Mouse (Mus musculus): Measurements from ENCODE around the gene Bet1l. TPM values are rescaled to one million over a fixed set of nuclear protein-coding genes. Genes with fewer than 3 reads are reported as not detected.

Bet1l gene
- polyA plus RNA-seq, 1 experiment from 2014 or later = 8.0 TPM

DNA sequence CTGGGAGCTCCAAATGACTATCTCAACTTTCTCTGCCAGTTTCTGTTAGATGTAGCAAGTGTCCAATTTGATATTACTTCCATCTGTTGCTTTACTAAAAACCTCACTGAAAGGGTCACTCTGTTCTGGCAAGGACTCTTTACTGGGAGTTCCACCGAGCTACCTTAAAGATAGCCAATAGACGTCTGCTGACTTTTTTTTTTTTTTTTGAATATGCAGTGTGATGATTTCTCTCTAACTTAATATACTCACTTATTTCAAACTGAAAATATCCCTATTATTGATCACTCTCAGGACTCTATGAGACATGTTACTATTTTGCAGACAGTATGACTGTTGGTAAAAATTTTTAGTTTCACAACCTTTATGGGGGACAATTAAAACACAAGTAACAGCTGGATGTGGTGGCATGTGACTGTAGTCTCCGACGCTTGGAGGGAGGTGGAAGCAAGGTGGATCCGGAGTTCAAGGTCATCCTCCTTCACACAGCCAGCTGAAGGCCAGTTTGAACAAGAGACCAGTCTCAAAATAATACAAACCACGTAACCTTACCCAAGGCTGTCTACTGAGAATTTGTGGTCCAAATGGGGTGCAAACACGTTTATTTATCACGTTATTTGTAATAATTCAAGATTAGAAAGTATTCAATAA is 23.6 kb upstream of the Bet1l start:
- Histone ChIP-seq H3K36me3 (ENCODE audit: inconsistent target) (peaks cover 12% of the 10 kb centered on the region; the same call in 1 of the 2 replicates), H3K27ac (peak overlapping the region; percentile 59), H3K4me3 (ENCODE audit: inconsistent target) (peak overlapping the region; percentile 100), H3K79me2 (ENCODE audit: inconsistent target) (peaks cover 78% of the 10 kb centered on the region)
- 3% methylated on average over 8 of the region's 8 CpGs for WGBS (ENCODE audit: missing documents)

DNA sequence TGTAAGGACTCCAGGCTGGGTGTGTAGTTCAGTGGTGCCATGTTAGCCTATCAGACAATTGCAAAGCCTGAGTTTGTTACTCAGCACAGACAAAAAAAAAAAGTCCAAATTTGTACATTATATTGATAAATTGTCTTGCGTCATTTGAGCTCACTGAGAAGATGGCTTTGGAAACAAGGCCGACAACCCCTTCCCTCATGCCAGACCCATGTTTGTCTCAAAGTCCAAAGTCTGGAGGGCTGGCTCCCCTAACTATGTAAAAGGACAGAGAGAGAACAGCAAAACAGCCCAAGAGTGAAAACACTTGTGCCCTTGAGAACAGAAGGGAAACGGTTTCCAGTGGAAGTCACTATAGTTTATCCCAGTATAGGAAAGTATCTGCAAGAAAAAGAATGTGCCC is 23.0 kb upstream of the Bet1l start:
- Histone ChIP-seq H3K36me3 (ENCODE audit: inconsistent target) (peaks cover 11% of the 10 kb centered on the region; the same call in 1 of the 2 replicates), H3K4me3 (ENCODE audit: inconsistent target) (peak overlapping the region; percentile 100), H3K79me2 (ENCODE audit: inconsistent target) (peaks cover 73% of the 10 kb centered on the region), H3K27ac (peak overlapping the region; percentile 59)
- 29% methylated on average over 3 of the region's 3 CpGs for WGBS (ENCODE audit: missing documents)

DNA sequence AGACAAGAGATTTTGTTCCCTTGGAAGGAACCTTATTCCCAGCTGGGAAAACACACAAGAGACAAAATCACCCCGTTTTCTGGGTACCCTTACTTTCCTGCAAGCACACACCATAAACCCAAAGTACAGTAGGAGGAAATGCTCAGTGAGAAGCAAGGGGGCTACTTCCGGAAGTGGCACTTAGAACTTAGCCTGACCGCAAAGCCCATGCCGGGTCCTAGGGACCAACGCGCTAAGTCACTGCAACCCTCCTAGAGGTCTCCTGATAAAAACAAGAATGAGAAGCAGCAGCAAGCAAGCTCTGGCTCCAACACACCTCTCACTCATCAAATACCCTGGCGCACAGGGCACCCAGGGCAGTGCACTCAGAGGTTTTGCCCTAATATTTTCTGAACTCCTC is 22.0 kb upstream of the Bet1l start:
- peak overlapping the region; percentile 33 for H3K27ac ChIP-seq
- H3K79me2 ChIP-seq (ENCODE audit: inconsistent target) = peaks cover 62% of the 10 kb centered on the region
- 3% methylated on average over 7 of the region's 7 CpGs for WGBS (ENCODE audit: missing documents)
- peaks cover 6% of the 10 kb centered on the region; the same call in 1 of the 2 replicates for H3K36me3 ChIP-seq (ENCODE audit: inconsistent target)
- no peak overlapping the region for H3K4me3 ChIP-seq (ENCODE audit: inconsistent target)

DNA sequence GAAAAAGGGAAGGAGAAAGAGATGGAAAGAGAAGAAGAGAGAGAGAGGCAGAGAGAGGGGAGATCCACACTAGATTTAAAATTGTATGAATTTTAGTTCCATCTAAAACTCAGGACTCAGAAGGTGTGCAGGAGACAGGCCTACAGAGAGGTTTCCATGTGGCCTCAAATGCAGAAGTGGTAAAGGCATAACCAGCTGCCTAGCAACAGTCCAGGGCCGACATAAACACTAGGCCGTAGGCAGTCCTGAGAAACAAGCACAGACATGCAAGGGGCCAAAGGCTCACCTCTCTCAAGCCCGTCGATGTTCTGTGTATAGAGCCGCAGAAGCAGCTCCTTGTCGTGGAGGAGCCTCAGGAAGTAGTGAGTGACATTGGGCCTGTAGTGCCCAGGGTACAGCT is 20.0 kb upstream of the Bet1l start:
- Histone ChIP-seq H3K27ac (peak overlapping the region; percentile 46), H3K79me2 (ENCODE audit: inconsistent target) (peaks cover 42% of the 10 kb centered on the region), H3K36me3 (ENCODE audit: inconsistent target) (no peaks in the 10 kb centered on the region; the same call in 1 of the 2 replicates), H3K4me3 (ENCODE audit: inconsistent target) (no peak overlapping the region)
- WGBS (ENCODE audit: missing documents) = 8% methylated on average over 6 of the region's 6 CpGs

DNA sequence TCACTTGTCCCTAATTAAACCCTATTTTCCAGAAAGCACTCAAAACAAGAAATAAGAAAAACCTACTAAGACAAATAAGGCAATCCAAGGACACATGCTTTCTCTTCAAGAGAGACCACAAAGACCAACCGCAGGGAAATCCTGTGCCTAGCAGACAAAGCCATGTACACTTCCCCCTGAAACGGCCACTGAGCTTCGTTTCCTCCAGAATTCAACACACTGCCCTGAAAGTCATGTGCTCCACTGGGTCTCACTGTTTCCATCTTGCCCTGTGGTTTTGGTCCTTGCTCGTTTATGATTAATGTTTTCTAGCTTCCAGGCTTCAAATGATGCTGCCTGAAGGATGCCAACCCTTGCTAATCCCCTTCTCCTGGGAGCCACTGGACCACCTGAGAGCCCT is 16.8 kb upstream of the Bet1l start:
- Histone ChIP-seq H3K36me3 (ENCODE audit: inconsistent target) (peaks cover 2% of the 10 kb centered on the region; the same call in 1 of the 2 replicates), H3K27ac (peak overlapping the region; percentile 67)
- WGBS (ENCODE audit: missing documents) = 0% methylated on average over 4 of the region's 4 CpGs

DNA sequence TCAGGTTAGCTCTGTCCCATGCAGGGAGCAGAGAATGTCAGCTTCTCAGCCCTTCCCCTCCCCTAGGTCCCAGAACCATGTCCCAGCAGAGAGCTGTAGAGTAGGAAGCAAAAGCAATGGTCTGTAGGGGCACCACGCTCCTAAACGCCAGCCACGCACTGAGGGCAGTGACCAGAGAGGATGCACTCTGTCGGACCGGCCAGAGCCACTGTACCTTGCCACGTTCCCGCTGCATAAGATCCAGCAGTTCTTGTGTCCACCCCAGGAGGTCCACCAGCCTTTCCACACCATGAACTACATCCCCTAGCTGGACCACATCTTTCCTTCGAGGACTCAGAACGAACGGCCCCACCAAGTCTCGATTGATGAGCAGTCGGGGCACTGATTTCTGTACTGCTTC is 7.4 kb upstream of the Bet1l start:
- peaks cover 11% of the 10 kb centered on the region for H3K79me2 ChIP-seq (ENCODE audit: inconsistent target)
- 95% methylated on average over 12 of the region's 12 CpGs for WGBS (ENCODE audit: missing documents)
- H3K27ac ChIP-seq = no peak overlapping the region
- H3K36me3 ChIP-seq (ENCODE audit: inconsistent target) = peaks cover 54% of the 10 kb centered on the region
- H3K4me3 ChIP-seq (ENCODE audit: inconsistent target) = no peak overlapping the region

More for the DNA sequence above, 16.8 kb upstream of the Bet1l start:
- no peak overlapping the region for H3K4me3 ChIP-seq (ENCODE audit: inconsistent target)
- peaks cover 16% of the 10 kb centered on the region for H3K79me2 ChIP-seq (ENCODE audit: inconsistent target)

DNA sequence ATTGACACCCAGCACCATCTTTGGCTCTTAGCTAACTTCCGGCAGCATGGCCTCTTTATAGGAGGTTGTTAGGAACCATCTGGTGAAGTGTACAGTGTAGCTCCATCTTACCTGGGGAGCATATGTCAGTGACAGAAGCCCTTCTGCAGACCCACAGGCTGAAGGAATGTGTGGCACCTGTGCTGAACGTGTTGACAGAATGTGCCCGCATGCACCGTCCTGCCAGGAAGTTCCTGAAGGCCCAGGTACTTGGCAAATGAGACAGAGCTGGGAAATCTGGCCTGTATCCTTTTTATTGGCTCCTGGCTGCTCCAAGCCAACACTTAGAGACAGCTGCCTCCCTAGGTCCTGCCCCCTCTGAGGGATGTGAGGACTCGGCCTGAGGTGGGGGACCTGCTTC is 3.4 kb upstream of the Bet1l start:
- H3K27ac ChIP-seq = no peak overlapping the region
- WGBS (ENCODE audit: missing documents) = 91% methylated on average over 5 of the region's 5 CpGs
- H3K79me2 ChIP-seq (ENCODE audit: inconsistent target) = peaks cover 41% of the 10 kb centered on the region
- peaks cover 58% of the 10 kb centered on the region for H3K36me3 ChIP-seq (ENCODE audit: inconsistent target)
- no peak overlapping the region for H3K4me3 ChIP-seq (ENCODE audit: inconsistent target)

DNA sequence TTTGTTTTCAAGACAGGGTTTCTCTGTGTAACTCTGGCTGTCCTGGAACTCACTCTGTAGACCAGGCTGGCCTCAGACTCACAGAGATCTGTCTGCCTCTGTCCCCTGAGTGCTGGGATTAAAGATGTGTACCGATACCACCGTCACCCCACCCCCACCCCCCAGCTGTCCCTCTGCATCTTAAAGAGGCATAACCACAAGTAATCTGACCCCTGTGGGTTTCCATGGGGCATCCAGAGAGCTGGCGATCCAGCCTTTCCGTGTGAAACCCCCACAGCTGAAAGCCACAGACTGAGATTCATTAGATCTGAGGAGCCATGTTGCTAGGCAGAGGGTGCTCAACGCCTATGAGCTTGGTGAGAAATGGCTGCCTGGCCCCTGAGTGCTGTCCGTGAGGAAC is 2.6 kb upstream of the Bet1l start:
- Histone ChIP-seq H3K79me2 (ENCODE audit: inconsistent target) (peaks cover 48% of the 10 kb centered on the region), H3K4me3 (ENCODE audit: inconsistent target) (no peak overlapping the region), H3K27ac (no peak overlapping the region), H3K36me3 (ENCODE audit: inconsistent target) (peaks cover 58% of the 10 kb centered on the region)
- WGBS (ENCODE audit: missing documents) = 74% methylated on average over 6 of the region's 6 CpGs

DNA sequence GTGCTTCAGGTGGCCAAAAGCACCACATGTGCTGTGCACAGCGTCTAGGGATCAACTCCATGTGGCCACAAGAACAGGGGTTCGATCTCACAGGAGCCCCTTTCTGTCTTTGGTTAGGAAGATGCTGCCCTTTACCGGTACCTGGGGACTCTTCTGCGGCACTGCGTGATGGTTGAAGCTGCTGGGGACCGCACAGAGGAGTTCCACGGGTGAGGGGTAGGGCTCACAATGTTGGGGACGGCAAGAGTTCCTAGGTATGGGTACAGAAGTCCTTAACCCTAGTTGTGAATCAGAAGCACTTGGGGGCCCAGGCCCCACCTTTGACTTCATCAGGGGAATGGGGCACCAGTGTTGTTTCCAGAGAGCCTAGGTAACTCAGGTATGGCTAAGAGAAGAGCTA is 1.4 kb upstream of the Bet1l start:
- peak overlapping the region; percentile 90; the same call in 1 of the 2 replicates for H3K4me3 ChIP-seq (ENCODE audit: inconsistent target)
- H3K79me2 ChIP-seq (ENCODE audit: inconsistent target) = peaks cover 61% of the 10 kb centered on the region
- peaks cover 52% of the 10 kb centered on the region for H3K36me3 ChIP-seq (ENCODE audit: inconsistent target)
- WGBS (ENCODE audit: missing documents) = 82% methylated on average over 8 of the region's 8 CpGs
- H3K27ac ChIP-seq = no peak overlapping the region

DNA sequence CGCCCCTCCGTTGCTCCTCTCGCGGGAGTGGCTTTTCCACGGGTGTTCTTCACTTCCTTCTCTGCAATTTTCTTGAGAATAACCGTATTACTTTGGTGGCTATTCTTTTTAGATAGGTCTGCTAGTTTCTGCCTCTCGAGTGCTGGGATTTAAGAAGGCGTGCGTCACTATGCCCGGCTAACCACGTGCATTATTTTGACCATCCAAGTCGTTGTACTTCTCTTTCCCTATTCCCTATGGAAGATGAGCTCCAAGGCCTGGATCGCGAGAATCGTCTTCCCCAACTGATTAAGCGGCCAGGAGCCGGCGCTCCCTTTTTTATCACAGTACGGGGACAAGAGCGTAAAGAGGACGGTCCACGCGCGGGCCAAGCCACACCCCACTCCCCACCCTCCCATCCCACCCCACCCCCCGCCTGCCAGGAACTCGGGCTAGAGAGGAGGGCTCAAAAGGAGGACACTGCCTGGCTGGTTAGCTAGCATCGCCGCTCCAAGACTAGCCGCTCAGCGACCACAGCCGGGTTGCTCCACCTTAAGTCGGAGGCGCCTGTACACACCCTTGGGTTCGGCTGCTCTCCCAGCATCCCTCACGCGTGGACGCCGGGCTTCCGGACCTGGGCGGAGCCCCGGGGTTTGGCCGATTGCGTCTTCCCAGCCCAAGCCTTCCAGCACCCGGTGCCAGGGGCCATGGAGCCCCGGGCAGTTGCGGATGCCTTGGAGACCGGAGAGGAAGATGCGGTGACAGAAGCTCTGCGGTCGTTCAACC is 410 bp downstream of the Bet1l start, which contains the start of gene Ric8a:
Gene Ric8a (plus strand): TSS at position 173 of the 765 bp plus-strand sequence.
- 1% methylated on average over 49 of the region's 50 CpGs for WGBS (ENCODE audit: missing documents)
- peak within 1 kb of the TSS; percentile 91 for H3K27ac ChIP-seq
- peaks cover 73% of the 10 kb centered on the region for H3K79me2 ChIP-seq (ENCODE audit: inconsistent target)
- H3K4me3 ChIP-seq (ENCODE audit: inconsistent target) = peak within 1 kb of the TSS; percentile 90
- peaks cover 48% of the 10 kb centered on the region for H3K36me3 ChIP-seq (ENCODE audit: inconsistent target)

DNA sequence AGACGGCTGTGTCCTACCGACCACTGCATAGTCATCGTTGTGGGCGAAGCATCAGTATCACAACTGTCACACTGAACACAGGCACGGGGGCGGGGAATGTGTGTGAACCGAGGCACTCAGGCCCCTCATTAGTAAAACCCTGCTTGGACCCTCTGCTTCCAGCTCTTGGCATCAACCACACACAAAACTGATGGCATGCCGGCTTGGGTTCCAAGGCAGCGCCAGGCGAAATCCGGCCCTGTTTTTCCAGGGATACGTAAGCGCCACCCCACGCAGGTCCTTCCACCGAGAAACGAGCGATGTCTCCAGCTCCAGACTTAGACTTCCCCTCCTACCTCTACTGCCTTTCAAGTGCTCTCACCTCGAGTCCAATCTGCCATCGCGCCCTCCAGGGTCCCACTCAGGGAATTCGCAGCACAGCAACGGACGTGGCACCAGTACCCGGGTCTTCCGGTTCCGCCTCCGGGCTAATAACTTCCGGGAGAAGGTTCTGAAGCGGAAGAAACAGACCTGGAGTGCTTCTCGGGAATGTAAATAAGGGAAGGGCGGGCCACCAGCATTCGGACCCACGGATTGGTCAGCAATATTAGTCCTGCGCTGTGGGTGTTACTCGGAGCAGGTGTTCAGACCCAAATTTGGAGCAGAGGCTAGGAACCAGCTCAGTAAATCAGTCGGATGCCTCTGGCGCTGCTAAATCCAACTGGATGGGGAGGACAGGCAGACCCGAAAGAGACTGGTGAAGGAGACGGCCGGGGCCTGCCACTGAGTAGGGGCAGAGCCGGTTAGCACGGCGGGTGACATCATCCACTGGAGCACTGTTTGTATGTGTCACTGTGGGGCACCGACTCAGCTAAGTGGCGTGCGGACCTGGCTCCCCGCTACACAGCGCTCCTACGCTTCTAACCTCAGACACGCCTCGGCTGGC is 1.3 kb downstream of the Bet1l start, which contains the start of gene Gm45785:
Gene Gm45785 (minus strand): TSS at position 472 of the 925 bp plus-strand sequence.
- H3K36me3 ChIP-seq (ENCODE audit: inconsistent target) = peaks cover 40% of the 10 kb centered on the region
- peaks cover 73% of the 10 kb centered on the region for H3K79me2 ChIP-seq (ENCODE audit: inconsistent target)
- peak within 1 kb of the TSS; percentile 90 for H3K4me3 ChIP-seq (ENCODE audit: inconsistent target)
- peak within 1 kb of the TSS; percentile 91 for H3K27ac ChIP-seq
- under 1% methylated on average over 51 of the region's 51 CpGs for WGBS (ENCODE audit: missing documents)

DNA sequence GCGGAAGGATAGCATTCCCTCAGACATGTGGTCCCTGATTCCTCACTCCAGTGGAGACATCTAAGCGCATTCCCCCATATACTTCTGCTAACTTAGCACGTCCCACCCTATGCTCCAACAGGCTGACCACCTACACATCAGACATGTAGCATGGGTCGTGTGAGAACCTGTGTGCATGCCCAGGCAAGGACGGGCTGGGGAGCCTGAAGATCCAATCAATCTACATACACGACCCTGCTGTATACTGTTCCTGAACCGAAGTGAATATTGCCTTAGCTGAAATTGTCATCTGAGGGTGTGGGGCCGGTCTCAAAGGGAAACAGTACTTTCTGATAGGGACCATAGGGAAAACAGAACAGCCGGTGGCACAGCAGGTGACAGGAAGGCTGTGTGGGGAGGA is 2.2 kb downstream of the Bet1l start:
- H3K27ac ChIP-seq = peak overlapping the region; percentile 91
- WGBS (ENCODE audit: missing documents) = 65% methylated on average over 8 of the region's 9 CpGs
- H3K36me3 ChIP-seq (ENCODE audit: inconsistent target) = peaks cover 32% of the 10 kb centered on the region
- H3K4me3 ChIP-seq (ENCODE audit: inconsistent target) = peak overlapping the region; percentile 90
- H3K79me2 ChIP-seq (ENCODE audit: inconsistent target) = peaks cover 66% of the 10 kb centered on the region

DNA sequence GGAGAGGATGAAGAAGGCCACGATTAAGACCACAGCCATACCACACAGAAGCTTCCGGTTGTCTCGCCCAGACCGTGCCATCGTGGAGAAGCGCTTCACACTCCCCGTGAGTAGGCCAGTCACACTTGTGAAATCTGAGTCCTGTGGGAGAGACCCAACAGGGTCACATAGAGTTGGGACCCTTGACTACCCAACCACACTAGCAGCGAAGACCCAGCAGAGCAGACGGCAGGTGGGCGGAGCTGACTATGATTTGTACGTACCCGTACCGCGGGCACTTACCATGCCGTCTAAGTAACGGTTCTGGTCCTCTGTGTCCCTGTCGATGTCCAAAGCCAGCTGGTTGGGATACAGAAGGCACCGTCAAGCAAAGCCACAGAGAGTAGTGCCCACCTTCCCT is 2.9 kb downstream of the Bet1l start:
- Histone ChIP-seq H3K79me2 (ENCODE audit: inconsistent target) (peaks cover 59% of the 10 kb centered on the region), H3K36me3 (ENCODE audit: inconsistent target) (peaks cover 25% of the 10 kb centered on the region), H3K27ac (no peak overlapping the region), H3K4me3 (ENCODE audit: inconsistent target) (no peak overlapping the region)
- WGBS (ENCODE audit: missing documents) = 94% methylated on average over 18 of the region's 18 CpGs

DNA sequence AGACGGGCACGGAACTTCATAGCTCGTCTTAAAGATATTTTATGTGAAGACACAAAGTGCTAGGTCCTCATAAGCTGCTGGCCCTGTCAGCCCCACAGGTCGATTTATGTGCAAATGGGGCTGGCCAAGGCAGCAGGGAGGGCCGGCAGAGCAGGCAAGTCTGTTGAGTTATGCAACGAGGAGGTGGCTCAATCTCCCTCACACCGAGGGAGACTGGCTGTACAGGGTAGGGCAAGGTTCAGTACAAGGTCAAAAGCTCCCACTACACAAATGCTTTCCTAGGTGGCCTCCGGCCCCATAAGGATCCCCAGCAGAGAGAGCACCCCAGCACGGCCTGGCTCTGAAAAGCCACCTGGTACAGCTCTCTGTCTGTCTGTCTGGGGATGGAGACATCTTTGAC is 4.0 kb downstream of the Bet1l start:
- H3K36me3 ChIP-seq (ENCODE audit: inconsistent target) = peaks cover 20% of the 10 kb centered on the region
- H3K79me2 ChIP-seq (ENCODE audit: inconsistent target) = peaks cover 48% of the 10 kb centered on the region
- H3K4me3 ChIP-seq (ENCODE audit: inconsistent target) = no peak overlapping the region
- 64% methylated on average over 9 of the region's 9 CpGs for WGBS (ENCODE audit: missing documents)
- no peak overlapping the region for H3K27ac ChIP-seq
